Mouse (Mus musculus) embryonic fibroblast, embryonic 13.5 days (primary cell): Measurements from ENCODE around the gene Gm45716.

Source experiments
- CTCF ChIP-seq: IDR thresholded peaks from 2 replicates; pipeline ENCODE4 v1.5.1; 2011; ENCODE audit warnings: mild to moderate bottlenecking, control low read depth, low read length, moderate library complexity, borderline replicate concordance; ENCODE audit not compliant: insufficient read depth
- POLR2A ChIP-seq: IDR thresholded peaks from 2 replicates; pipeline ENCODE4 v1.6.1; 2011; ENCODE audit warnings: low read depth, mild to moderate bottlenecking, control low read depth, low read length, moderate library complexity

DNA sequence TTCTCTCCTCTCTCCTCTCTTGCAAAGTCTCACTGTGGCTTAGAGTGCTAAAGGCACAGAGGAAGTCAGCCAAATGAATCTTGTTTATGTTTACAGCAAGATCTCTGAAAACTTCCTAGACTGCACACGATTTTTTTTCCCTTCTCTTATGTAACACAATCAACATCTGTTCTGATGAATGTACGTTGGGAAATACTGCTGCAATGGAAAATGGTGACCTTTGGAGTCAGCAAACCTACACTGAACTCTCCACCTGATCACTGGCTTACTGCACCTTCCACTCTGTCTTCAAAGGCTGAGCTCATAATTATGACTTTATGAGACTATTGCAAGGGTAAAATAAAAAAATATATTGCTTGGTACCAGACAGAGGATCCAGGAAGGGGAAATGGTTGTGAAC is 44.1 kb downstream of the Gm45716 start:
- TF ChIP-seq CTCF = no peak
- no peak for TF ChIP-seq POLR2A
